Mouse (Mus musculus): ENCODE data around the gene Ncoa1. TPM values are rescaled to one million over a fixed set of nuclear protein-coding genes. Genes with fewer than 3 reads are reported as not detected.
"Not testable (repeated sequence)": the region's sequence is repeated elsewhere in the genome, so short reads cannot be mapped to it uniquely, and the experiment has no call there.

Ncoa1 gene
- polyA plus RNA-seq, 1 experiment = 35.2 TPM

- no peak for TF ChIP-seq POLR2A (IDR thresholded peaks at IDR 0.05; ENCODE audit: borderline replicate concordance, low read depth, low read length)
- no peak for TF ChIP-seq CTCF (IDR thresholded peaks at IDR 0.05; ENCODE audit: low read depth, low read length)
- Histone ChIP-seq H3K27ac (ENCODE audit: insufficient read depth, low read depth, low read length) (no peak overlapping the region), H3K4me1 (ENCODE audit: control insufficient read depth, insufficient read depth, low read length) (no peaks in the 10 kb centered on the region)
Measured at GRCm38 (mm10) chr12:4383061-4383460, 93.9 kb downstream of the Ncoa1 start.

GRCm38 (mm10) chr12:4379298-4379957 is 97.6 kb downstream of the Ncoa1 start:
- no peak overlapping the region for H3K4me3 ChIP-seq (ENCODE audit: insufficient read depth, low read length)
- no peaks in the 10 kb centered on the region for H3K4me1 ChIP-seq (ENCODE audit: control insufficient read depth, insufficient read depth, low read length)
- H3K27ac ChIP-seq (ENCODE audit: insufficient read depth, low read depth, low read length) = no peak overlapping the region
- TF ChIP-seq CTCF (IDR thresholded peaks at IDR 0.05; ENCODE audit: low read depth, low read length) (no peak), POLR2A (IDR thresholded peaks at IDR 0.05; ENCODE audit: borderline replicate concordance, low read depth, low read length) (no peak)

More at GRCm38 (mm10) chr12:4383061-4383460, 93.9 kb downstream of the Ncoa1 start:
- no peak overlapping the region for H3K4me3 ChIP-seq (ENCODE audit: insufficient read depth, low read length)

DNA sequence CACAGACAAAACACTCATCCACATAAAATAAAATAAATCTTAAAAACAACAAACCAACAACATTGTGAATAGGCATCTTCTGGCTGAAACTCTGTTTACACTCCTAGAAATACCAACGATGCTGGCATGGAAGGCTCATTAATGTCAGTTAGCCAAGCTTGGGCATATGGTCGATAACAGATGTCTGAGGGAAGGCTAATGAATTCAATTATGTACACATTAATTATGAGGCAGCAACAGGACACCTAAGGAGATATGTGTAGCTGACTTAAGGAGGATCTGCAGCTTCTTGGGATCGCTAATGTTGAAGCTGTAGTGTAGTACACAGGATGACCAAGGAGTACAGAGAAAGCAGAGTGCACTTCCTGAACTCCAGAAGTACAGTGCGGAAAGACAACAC is 100.5 kb downstream of the Ncoa1 start:
- Histone ChIP-seq H3K4me3 (ENCODE audit: insufficient read depth, low read length) (no peak overlapping the region), H3K4me1 (ENCODE audit: control insufficient read depth, insufficient read depth, low read length) (peaks cover 6% of the 10 kb centered on the region), H3K27ac (ENCODE audit: insufficient read depth, low read depth, low read length) (no peak overlapping the region)
- TF ChIP-seq CTCF (IDR thresholded peaks at IDR 0.05; ENCODE audit: low read depth, low read length) (no peak), POLR2A (IDR thresholded peaks at IDR 0.05; ENCODE audit: borderline replicate concordance, low read depth, low read length) (no peak)

DNA sequence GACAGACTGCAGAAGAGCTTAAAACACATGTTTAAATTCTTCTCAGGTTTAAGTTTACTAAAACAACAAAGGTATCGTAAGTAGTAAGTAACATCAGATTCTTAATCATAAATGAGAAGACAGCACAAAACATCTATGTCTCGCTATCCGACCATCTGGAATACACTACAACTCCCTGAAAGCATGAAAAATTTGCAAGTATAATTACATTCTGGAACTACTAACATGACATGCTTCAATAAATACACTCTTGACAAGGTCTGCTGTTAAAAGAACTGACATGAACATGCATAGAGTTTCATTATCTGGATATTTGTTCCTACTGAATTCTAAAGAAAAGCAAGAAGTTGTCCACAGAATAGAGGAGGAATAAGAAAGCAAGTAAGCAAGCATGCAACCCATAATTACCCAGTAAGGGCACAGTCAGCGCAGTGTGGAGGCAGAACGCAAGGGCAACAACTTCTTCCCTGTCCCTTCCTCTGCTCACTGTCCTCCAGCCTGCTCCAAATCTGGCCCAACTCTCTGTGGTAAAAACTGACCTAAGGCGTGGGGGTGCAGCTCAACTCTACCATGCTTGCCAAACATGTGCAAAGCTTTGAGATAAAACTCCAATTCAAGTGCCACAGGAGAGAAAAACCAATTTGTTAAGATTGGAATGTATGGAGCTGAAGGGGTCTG is 102.0 kb downstream of the Ncoa1 start:
- H3K4me3 ChIP-seq (ENCODE audit: insufficient read depth, low read length) = no peak overlapping the region
- H3K27ac ChIP-seq (ENCODE audit: insufficient read depth, low read depth, low read length) = no peak overlapping the region
- no peak for TF ChIP-seq POLR2A (IDR thresholded peaks at IDR 0.05; ENCODE audit: borderline replicate concordance, low read depth, low read length)
- peaks cover 6% of the 10 kb centered on the region for H3K4me1 ChIP-seq (ENCODE audit: control insufficient read depth, insufficient read depth, low read length)

DNA sequence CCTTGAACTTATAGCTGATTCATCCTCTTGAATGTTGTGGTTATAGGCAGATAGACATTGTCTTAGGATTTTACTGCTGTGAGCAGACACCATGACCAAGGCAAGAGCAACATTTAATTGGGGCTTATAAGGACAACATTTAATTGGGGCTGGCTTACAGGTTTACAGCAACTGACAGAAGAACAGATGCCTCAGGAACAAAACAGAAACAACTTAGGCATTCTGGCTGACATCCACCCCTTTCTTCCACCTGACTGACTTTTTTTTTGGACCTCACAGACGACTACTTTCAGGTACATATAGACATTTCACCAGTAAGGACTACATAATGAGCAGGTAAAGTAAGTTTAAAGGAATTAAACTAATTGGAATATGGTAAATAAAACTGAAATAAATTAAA is 105.6 kb downstream of the Ncoa1 start:
- Histone ChIP-seq H3K4me1 (ENCODE audit: control insufficient read depth, insufficient read depth, low read length) (peaks cover 6% of the 10 kb centered on the region), H3K4me3 (ENCODE audit: insufficient read depth, low read length) (no peak overlapping the region), H3K27ac (ENCODE audit: insufficient read depth, low read depth, low read length) (no peak overlapping the region)
- TF ChIP-seq CTCF (IDR thresholded peaks at IDR 0.05; ENCODE audit: low read depth, low read length) = no peak
- TF ChIP-seq POLR2A (IDR thresholded peaks at IDR 0.05; ENCODE audit: borderline replicate concordance, low read depth, low read length) = no peak

GRCm38 (mm10) chr12:4365951-4366350 is 111.0 kb downstream of the Ncoa1 start:
- Histone ChIP-seq H3K4me3 (ENCODE audit: insufficient read depth, low read length) (no peak overlapping the region), H3K4me1 (ENCODE audit: control insufficient read depth, insufficient read depth, low read length) (peaks cover 4% of the 10 kb centered on the region; the same call in 1 of the 2 replicates), H3K27ac (ENCODE audit: insufficient read depth, low read depth, low read length) (no peak overlapping the region)
- TF ChIP-seq POLR2A (IDR thresholded peaks at IDR 0.05; ENCODE audit: borderline replicate concordance, low read depth, low read length) (no peak), CTCF (IDR thresholded peaks at IDR 0.05; ENCODE audit: low read depth, low read length) (no peak)

DNA sequence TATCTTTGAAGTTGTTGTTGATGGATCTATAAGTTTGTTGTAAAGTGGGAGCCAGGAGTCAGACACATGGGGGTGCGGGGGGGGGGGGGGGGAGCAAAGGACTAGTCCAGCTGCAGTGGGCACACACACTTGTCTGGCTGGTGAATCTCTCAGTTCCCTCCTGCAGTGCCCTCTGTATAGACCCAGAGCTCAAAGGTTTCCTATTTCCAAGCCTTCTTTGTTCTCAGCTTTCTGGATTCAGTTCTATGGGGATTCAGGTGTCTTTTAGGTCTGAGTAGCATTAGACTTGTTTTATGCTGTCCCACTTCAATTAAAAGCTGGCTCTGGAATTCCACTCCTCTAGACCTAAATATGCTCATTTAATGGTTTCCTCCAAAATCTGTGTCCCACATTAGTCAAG is 117.5 kb downstream of the Ncoa1 start:
- peaks cover 4% of the 10 kb centered on the region; the same call in 1 of the 2 replicates for H3K4me1 ChIP-seq (ENCODE audit: control insufficient read depth, insufficient read depth, low read length)
- H3K27ac ChIP-seq (ENCODE audit: insufficient read depth, low read depth, low read length) = no peak overlapping the region
- H3K4me3 ChIP-seq (ENCODE audit: insufficient read depth, low read length) = no peak overlapping the region
- TF ChIP-seq CTCF (IDR thresholded peaks at IDR 0.05; ENCODE audit: low read depth, low read length) = no peak
- no peak for TF ChIP-seq POLR2A (IDR thresholded peaks at IDR 0.05; ENCODE audit: borderline replicate concordance, low read depth, low read length)

GRCm38 (mm10) chr12:4358653-4359052 is 118.3 kb downstream of the Ncoa1 start:
- not testable (repeated sequence) for H3K4me1 ChIP-seq (ENCODE audit: control insufficient read depth, insufficient read depth, low read length); H3K27ac ChIP-seq (ENCODE audit: insufficient read depth, low read depth, low read length); H3K4me3 ChIP-seq (ENCODE audit: insufficient read depth, low read length)

GRCm38 (mm10) chr12:4358100-4358499 is 118.9 kb downstream of the Ncoa1 start:
- peaks cover 4% of the 10 kb centered on the region; the same call in 1 of the 2 replicates for H3K4me1 ChIP-seq (ENCODE audit: control insufficient read depth, insufficient read depth, low read length)
- TF ChIP-seq POLR2A (IDR thresholded peaks at IDR 0.05; ENCODE audit: borderline replicate concordance, low read depth, low read length) (no peak), CTCF (IDR thresholded peaks at IDR 0.05; ENCODE audit: low read depth, low read length) (no peak)
- no peak overlapping the region for H3K27ac ChIP-seq (ENCODE audit: insufficient read depth, low read depth, low read length)
- H3K4me3 ChIP-seq (ENCODE audit: insufficient read depth, low read length) = no peak overlapping the region

DNA sequence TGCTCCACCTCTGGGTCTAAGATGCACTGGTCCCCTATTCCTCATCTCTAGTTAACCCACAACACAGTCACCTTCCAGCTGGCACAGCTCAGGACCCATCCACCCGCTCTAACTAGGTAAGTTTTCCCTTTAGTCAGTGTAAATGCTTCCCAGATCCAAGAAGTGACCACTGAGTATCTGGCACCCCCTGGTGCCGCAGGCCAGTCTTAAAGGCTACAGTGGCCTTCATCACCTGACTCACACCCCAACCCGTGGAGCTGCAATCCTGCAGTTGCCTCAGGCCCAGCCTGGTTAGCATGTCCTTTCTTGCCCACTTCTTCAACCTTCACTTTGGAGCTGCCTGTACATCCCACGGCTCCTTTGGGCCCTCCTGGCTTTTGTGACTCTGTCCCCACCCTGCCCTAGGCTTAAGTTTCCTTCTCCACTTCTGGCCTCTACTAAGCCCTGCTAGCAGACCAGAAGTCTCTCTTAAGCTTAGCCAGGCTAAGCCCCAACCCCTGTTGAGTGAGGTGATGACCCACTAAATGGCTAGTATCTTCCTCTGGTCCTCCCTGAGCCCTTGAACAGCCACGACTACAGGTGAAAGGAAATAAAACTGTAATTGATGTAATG is 120.0 kb downstream of the Ncoa1 start:
- no peak for TF ChIP-seq CTCF (IDR thresholded peaks at IDR 0.05; ENCODE audit: low read depth, low read length)
- no peak for TF ChIP-seq POLR2A (IDR thresholded peaks at IDR 0.05; ENCODE audit: borderline replicate concordance, low read depth, low read length)
- Histone ChIP-seq H3K27ac (ENCODE audit: insufficient read depth, low read depth, low read length) (no peak overlapping the region), H3K4me1 (ENCODE audit: control insufficient read depth, insufficient read depth, low read length) (peaks cover 4% of the 10 kb centered on the region; the same call in 1 of the 2 replicates), H3K4me3 (ENCODE audit: insufficient read depth, low read length) (no peak overlapping the region)
